Mouse (Mus musculus) lung, postnatal 0 days (tissue): ENCODE data around the gene March10. TPM values are rescaled to one million over a fixed set of nuclear protein-coding genes. Genes with fewer than 3 reads are reported as not detected.
A peak's percentile ranks its signal among the peaks of the same experiment; 100 is the strongest.

Source experiments
- ATAC-seq: fragments of 200-750 bp; cut with Nextera tagmentation; 2 replicates; pipeline ENCODE4 v1.8.0; 2017; ENCODE audit warnings: moderate library complexity
- DNase-seq: peaks from one replicate; pipeline ENCODE4 v3.0.0-alpha.2; 2016; ENCODE audit warnings: low spot score
- H3K27ac ChIP-seq: fragments of 300-500 bp; sonication (generic); 2 replicates; pipeline ENCODE4 v1.5.1; 2014; ENCODE audit warnings: antibody characterized with exemption, mild to moderate bottlenecking, low read length, mixed read lengths
- H3K27me3 ChIP-seq: fragments of 300-500 bp; sonication (generic); replicated peaks from 2 replicates; pipeline ENCODE4 v1.6.1; 2014; ENCODE audit warnings: low read length, mixed read lengths; ENCODE audit not compliant: insufficient read depth
- H3K36me3 ChIP-seq: fragments of 300-500 bp; sonication (generic); 2 replicates; pipeline ENCODE4 v1.6.1; 2014; ENCODE audit warnings: low read length, mixed read lengths; ENCODE audit not compliant: insufficient read depth
- H3K4me1 ChIP-seq: fragments of 300-500 bp; sonication (generic); 2 replicates; pipeline ENCODE4 v1.6.1; 2014; ENCODE audit warnings: antibody characterized with exemption, low read depth, low read length, mixed read lengths; ENCODE audit not compliant: insufficient read depth
- H3K4me2 ChIP-seq: fragments of 300-500 bp; sonication (generic); replicated peaks from 2 replicates; pipeline ENCODE4 v1.6.1; 2014; ENCODE audit warnings: low read depth, mild to moderate bottlenecking, low read length, moderate library complexity, mixed read lengths
- H3K4me3 ChIP-seq: fragments of 300-500 bp; sonication (generic); 2 replicates; pipeline ENCODE4 v1.5.1; 2014; ENCODE audit warnings: low read depth, low read length
- H3K9ac ChIP-seq: fragments of 300-500 bp; sonication (generic); replicated peaks from 2 replicates; pipeline ENCODE4 v1.6.1; 2014; ENCODE audit warnings: low read depth, mild to moderate bottlenecking
- H3K9me3 ChIP-seq: fragments of 300-500 bp; sonication (generic); 2 replicates; pipeline ENCODE4 v1.6.1; 2016; ENCODE audit warnings: low read length, mixed read lengths
- CTCF ChIP-seq: IDR thresholded peaks from 2 replicates; pipeline ENCODE4 v1.5.1; 2016; ENCODE audit warnings: antibody characterized with exemption, mild to moderate bottlenecking
- EP300 ChIP-seq: IDR thresholded peaks from 2 replicates; pipeline ENCODE4 v1.6.1; 2016; ENCODE audit warnings: antibody characterized with exemption, mild to moderate bottlenecking, control low read depth
- WGBS: fragments of 180-500 bp; shearing (Covaris S2); extraction: QIAGEN DNeasy Blood & Tissue Kit; methylation state at CpG from one replicate; pipeline ENCODE4 v1.1.7; 2014; 5-methylcytosine and 5-hydroxymethylcytosine counted together
- polyA plus RNA-seq: library from polyadenylated mRNA; unstranded; fragments of >200 nt; fragmentation: Nextera tagmentation; extraction: Ambion mirVana; gene quantifications from 2 replicates; pipeline ENCODE4 v1.2.1, GENCODE M21; 2015

March10 gene
- polyA plus RNA-seq, 1 experiment from 2014 or later, result 0.27 TPM

- no peaks in the 10 kb centered on the region for H3K36me3 ChIP-seq
- TF ChIP-seq CTCF (no peak), EP300 (no peak)
- ATAC-seq (no peak; the same call in 1 of the 2 replicates), DNase-seq (no peak)
- no peak overlapping the region for H3K4me3 ChIP-seq
- no peak overlapping the region for H3K4me2 ChIP-seq
- H3K27ac ChIP-seq, result no peak overlapping the region
- H3K4me1 ChIP-seq, result no peaks in the 10 kb centered on the region
- H3K27me3 ChIP-seq, result no peaks in the 10 kb centered on the region
- H3K9me3 ChIP-seq, result no peaks in the 10 kb centered on the region
- 53% methylated on average over 5 of the region's 5 CpGs for WGBS
- no peak overlapping the region for H3K9ac ChIP-seq
These were observed 13.0 kb downstream of the March10 start for GRCm38 (mm10) chr11:105443505-105443904.

GRCm38 (mm10) chr11:105439796-105440195 is 16.7 kb downstream of the March10 start:
- TF ChIP-seq CTCF, result no peak
- no peak for TF ChIP-seq EP300
- DNase-seq (no peak), ATAC-seq (no peak)
- WGBS, result 61% methylated on average over 7 of the region's 7 CpGs
- no peaks in the 10 kb centered on the region for H3K4me1 ChIP-seq
- H3K36me3 ChIP-seq, result no peaks in the 10 kb centered on the region
- H3K9ac ChIP-seq, result no peak overlapping the region
- no peak overlapping the region for H3K4me3 ChIP-seq
- H3K27me3 ChIP-seq, result no peaks in the 10 kb centered on the region
- no peak overlapping the region for H3K27ac ChIP-seq
- H3K4me2 ChIP-seq, result no peak overlapping the region
- H3K9me3 ChIP-seq, result no peaks in the 10 kb centered on the region

DNA sequence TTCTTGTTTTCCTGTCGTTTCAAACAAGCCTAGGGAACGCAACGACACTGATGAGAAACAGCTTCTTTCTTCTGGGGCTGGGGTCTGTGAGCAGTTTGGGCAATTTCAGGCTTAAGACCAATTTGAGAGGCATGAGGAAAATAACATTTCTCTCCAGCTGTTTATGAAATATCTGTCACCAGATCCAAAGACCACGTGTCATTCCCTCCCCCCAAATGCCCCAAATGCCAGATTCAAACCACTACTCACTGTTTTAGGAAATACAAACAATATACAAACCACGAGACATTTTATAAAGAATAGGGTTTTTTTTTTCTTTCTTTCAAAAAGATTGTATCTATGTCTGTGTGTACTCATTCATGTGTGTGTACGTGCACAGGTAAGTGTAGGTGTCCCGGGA is 17.6 kb downstream of the March10 start:
- 60% methylated on average over 7 of the region's 7 CpGs for WGBS
- no peaks in the 10 kb centered on the region for H3K4me1 ChIP-seq
- TF ChIP-seq EP300 (no peak), CTCF (no peak)

DNA sequence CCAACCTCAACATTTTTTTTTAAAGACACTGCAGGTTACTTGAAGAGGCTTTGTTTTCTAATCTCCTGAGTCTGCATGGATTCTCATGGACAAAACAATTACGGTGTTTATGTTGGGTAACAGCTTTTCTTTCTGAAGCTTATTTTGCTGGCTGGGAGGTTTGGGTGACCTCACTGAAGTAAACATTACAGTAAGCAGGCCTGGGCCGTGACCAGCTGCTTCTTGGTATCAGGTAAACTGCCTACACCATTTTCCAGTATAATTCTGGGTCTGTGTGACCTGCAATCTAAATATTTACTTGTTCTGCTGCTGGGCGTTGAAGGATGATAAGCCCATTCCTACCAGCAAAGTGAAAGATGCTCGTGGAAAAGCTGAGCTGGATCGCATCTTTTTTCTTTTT is 30.1 kb downstream of the March10 start:
- Histone ChIP-seq H3K4me3 (no peak overlapping the region), H3K27me3 (no peaks in the 10 kb centered on the region), H3K4me1 (no peaks in the 10 kb centered on the region), H3K4me2 (no peak overlapping the region), H3K27ac (no peak overlapping the region), H3K9me3 (no peaks in the 10 kb centered on the region), H3K9ac (no peak overlapping the region), H3K36me3 (no peaks in the 10 kb centered on the region)
- 32% methylated on average over 5 of the region's 5 CpGs for WGBS
- TF ChIP-seq EP300, result no peak
- TF ChIP-seq CTCF, result no peak
- DNase-seq (no peak), ATAC-seq (no peak)

More for the DNA sequence above, 17.6 kb downstream of the March10 start:
- Histone ChIP-seq H3K36me3 (no peaks in the 10 kb centered on the region), H3K9ac (no peak overlapping the region), H3K4me3 (no peak overlapping the region), H3K27ac (no peak overlapping the region), H3K4me2 (no peak overlapping the region), H3K9me3 (no peaks in the 10 kb centered on the region), H3K27me3 (no peaks in the 10 kb centered on the region)
- no peak for DNase-seq
- no peak for ATAC-seq

DNA sequence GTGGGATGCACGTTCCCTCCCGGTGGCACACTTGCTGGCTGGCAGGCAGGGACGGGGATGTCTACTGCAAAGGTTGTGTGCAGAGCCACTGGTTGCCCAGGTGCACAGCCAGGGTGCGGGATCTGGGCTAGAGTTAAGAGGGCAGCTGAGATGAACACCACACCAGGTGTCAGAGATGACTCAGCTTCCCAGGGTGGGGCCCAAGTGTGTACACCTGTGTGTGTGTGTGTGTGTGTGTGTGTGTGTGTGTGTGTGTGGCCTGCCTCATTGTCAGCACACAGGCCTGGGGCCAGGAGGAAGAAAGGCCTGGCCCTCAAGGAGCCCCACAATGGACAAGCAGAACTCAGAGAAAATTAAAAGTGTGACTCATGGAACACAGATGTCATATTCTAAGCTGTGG is 31.9 kb downstream of the March10 start:
- no peaks in the 10 kb centered on the region for H3K4me1 ChIP-seq
- H3K4me2 ChIP-seq, result no peak overlapping the region
- 81% methylated on average over 4 of the region's 4 CpGs for WGBS
- H3K27me3 ChIP-seq, result no peaks in the 10 kb centered on the region
- no peaks in the 10 kb centered on the region for H3K9me3 ChIP-seq
- ATAC-seq, result no peak
- no peak overlapping the region for H3K27ac ChIP-seq
- no peak for DNase-seq
- no peak overlapping the region for H3K9ac ChIP-seq
- TF ChIP-seq CTCF (no peak), EP300 (no peak)
- no peak overlapping the region for H3K4me3 ChIP-seq
- no peaks in the 10 kb centered on the region for H3K36me3 ChIP-seq

DNA sequence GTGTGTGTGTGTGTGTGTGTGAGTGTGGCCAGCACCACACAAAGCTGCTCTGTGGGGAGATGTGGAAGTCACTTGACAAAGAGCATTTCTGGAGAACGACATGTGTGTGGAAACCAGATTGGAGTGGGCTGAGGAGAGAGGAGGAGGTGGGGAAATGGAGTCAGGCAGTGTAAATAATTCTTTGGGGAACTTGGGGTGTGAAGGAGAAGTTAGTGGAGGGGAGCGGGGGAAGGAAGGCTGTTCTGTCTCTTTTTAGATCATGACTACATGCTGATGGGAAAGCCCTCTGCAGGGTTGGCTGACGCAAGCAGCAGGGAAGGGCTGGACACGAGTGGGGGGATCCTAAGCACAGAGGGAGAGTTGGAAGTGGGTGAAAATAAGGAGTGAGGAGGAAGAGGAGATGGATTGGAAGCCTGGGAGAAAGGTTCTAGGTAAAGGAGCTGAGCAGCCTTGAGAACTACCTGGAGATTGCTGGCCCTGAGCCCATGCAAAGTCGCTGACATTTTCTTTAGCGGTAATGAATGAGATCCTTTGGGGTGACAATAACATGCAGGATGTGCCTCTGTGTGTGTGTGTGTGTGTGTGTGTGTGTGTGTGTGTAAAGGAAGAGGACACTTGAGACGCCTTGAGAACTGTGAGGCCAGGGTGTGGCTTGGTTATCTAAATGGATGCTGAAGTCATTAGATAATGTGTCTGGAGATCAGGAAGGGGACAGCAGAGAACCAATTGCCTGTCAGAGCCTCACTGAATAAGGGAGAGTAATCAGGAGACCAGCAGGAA is 35.7 kb downstream of the March10 start:
- Histone ChIP-seq H3K36me3 (no peaks in the 10 kb centered on the region), H3K9me3 (no peaks in the 10 kb centered on the region), H3K4me1 (no peaks in the 10 kb centered on the region), H3K9ac (no peak overlapping the region), H3K27ac (no peak overlapping the region), H3K4me3 (no peak overlapping the region), H3K4me2 (no peak overlapping the region), H3K27me3 (no peaks in the 10 kb centered on the region)
- peak; percentile 44 for ATAC-seq
- no peak for TF ChIP-seq EP300
- no peak for TF ChIP-seq CTCF
- WGBS, result 34% methylated on average over 7 of the region's 7 CpGs
- DNase-seq, result peak; percentile 35
